Mouse (Mus musculus): ENCODE measurements around the gene Cyp4f40.
"Not testable (repeated sequence)": the region's sequence is repeated elsewhere in the genome, so short reads cannot be mapped to it uniquely, and the experiment has no call there.

The Cyp4f40 gene

GRCm38 (mm10) chr17:32710541-32710940 is 51.8 kb downstream of the Cyp4f40 start:
- not testable (repeated sequence) for DNase-seq (ENCODE audit: low read depth, low spot score)

GRCm38 (mm10) chr17:32722151-32722550 is 63.5 kb downstream of the Cyp4f40 start:
- DNase-seq (ENCODE audit: low read depth, low spot score) = not testable (repeated sequence)

GRCm38 (mm10) chr17:32722771-32723170 is 64.1 kb downstream of the Cyp4f40 start:
- DNase-seq (ENCODE audit: low read depth, low spot score) = no peak

- DNase-seq (ENCODE audit: low read depth, low spot score) = not testable (repeated sequence)
These were observed 67.7 kb downstream of the Cyp4f40 start for GRCm38 (mm10) chr17:32726360-32726759.

All from c-Kit-negative CD71-positive TER-119-positive erythroid progenitor cells, embryonic 14.5 days (primary cell).